Mouse (Mus musculus) mature B cell (primary cell): ENCODE data around the gene Sez6l.

Experiments
- in situ Hi-C: fragments of 300-500 bp; cut with MboI; formaldehyde crosslinking; loops from 2 replicates; pipeline ENCODE4 v1.14.3; 2019

Sez6l gene

DNA sequence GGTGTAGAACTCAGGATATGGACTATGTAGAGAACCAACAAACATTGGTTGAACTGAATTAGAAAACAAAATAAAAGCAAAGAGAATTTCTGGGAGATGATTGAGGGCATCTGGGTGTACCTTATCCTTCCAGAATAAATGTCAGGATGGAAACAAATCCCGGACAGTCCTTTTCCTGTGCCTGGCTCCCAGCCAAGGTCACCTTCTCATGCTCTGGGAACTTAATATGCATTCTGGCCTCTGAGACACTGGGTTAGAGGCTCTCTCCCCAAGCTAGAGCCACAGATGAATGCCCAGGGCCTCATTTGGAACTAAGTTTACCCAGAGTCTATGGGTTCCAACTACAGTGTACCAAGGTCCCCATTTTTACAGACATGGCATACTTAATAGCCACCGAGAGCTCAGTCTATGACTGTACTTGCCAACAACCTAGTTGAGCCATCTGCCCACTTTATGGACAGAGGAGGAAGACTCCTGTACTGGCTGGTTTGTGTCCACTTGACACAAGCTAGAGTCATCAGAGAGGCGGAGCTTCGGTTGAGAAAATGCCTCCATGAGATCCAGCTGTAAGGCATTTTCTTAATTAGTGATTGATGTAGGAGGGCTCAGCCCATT is 7.3 kb upstream of the Sez6l start:
- in situ Hi-C loops, result no loop called here

DNA sequence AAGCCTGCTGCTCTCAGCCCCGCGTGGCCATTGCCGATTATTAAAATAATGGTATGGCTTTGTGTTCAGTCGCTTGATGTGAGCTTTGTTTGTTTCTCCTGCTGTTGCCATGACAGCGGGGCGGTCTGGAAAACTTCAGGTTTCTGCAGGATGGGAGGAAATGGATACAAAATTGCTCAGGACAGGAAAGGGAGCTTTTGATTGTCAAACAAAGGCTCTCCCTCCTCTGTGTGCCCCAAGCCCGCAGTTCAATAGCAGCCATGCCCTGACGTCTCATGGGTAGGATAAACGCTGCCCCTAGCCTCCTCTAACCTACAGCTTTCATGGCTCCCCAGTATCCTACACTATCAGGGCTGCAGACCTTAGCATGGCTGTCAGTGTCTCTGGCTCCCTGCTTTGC is 6.3 kb upstream of the Sez6l start:
- in situ Hi-C loops, result no loop called here

DNA sequence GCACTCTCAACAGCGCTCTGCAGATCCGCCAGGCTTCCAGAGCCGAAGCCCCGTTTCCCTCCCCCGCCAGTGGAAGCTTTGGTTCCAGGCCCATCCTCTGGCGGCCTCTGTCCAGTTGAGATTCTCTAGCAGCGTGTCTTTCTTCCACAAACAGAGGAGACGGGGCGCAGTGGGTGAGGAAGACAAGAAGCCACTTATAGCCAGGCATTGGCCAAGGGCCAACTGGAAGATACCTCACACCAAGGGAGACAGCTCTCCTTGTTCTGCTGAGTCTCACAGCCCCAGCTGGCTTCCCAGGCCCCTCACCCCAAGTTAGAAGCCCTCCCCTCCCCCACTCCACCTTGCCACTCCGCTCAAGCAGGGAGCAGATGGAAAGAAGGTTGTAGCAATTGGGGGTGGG is 765 bp upstream of the Sez6l start:
- in situ Hi-C loops, result no loop called here

DNA sequence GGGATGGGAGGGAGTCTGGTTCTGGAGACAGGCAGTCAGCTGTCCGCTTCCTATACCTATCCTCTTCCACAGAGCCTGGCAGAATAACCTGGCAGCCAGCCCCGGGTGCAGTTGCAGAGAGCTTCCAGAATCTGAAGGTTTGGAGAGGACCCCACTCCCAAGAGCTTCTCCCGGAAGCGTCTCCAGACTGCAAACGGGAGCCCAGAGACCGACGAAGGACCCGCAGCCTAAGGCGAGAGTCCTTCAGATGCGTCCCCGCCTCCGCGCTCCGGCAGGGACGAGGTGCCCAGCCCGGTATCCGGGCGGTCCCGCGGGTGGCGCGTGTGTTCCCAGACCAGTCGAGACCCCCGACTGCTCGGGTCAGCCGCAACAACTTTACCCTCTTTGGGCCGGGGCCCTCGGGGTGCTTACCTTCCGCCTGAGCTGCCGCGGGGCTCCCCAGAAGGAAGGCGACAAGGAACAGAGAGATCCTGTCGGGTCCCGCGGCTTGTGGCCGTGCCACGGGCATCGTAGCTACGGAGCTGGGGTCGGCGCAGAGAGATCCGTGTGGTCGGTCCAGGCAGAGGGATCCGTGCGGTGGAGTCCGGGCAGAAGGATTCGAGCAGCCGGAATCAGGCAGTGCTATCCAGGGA is 508 bp downstream of the Sez6l start:
- in situ Hi-C loops, result no loop called here

GRCm38 (mm10) chr5:112575151-112575915 is 1.7 kb downstream of the Sez6l start:
- in situ Hi-C loops, result no loop called here

- in situ Hi-C loops, result no loop called here
These were observed 3.1 kb downstream of the Sez6l start for GRCm38 (mm10) chr5:112573916-112574315.

DNA sequence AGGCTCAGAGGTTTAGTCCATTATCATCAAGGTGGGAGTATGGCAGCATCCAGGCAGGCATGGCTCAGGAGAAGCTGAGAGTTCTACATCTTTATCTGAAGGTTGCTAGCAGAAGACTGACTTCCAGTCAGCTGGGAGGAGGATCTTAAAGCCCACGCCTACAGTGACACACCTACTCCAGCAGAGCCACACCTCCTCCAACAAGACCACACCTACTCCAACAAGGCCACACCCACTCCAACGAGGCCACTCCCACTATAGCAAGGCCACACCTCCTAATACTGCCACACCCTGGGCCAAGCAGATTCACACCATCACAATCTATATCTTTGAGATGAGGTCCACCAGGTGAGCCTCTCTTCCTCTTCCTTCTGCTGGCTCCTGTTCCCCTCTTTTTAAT is 4.8 kb downstream of the Sez6l start:
- in situ Hi-C loops, result no loop called here

- in situ Hi-C loops, result no loop called here
These were observed 11.5 kb downstream of the Sez6l start for GRCm38 (mm10) chr5:112565489-112565888.

DNA sequence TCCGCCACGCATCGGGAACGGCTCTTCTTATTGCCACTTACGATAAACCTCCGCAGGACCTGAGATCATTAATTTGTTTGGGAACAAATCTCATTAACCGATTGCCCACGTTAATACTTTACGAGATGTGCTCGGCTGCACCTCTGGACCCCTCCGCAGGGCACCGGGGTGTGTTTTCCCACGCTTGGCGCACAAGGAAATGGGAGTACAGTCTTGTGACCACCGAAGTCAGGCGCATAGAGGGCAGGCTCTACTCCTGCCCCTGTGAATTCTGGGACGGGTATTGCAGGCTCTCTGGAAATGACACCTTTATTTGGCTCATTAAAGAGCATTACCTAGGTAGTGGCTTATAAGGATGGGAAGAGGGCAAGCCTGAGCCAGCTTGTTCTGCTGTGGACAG is 11.9 kb downstream of the Sez6l start:
- in situ Hi-C loops, result no loop called here

DNA sequence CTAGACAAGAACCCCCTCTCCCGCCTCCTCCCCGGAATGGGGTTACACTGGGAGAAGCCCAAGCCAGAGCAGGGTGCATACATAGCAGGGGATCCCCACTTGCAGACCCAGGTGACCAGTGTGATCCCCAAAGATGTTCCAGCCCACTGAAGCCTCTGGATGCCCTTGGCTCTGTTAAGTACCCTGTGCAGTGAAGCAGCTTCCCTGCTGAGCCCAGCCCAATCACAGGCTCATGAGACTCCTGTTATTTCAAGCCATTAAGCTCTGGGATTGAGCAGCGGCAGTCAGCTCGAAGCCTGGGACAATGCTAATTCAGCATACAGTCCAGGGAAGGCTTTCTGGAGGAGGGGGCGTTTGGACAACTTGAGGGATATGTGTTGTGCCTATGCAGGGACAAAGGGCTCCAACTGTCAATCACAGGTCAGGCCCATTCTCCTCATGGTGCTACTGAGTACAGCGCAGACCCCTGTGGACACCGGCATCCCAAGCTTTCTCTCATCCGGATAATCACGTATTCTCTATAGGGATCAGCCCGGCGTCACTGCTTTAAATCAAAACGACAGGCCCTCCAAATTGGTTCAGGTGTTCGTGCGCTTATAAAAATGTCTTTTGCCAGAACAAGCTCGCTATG is 16.0 kb downstream of the Sez6l start:
- in situ Hi-C loops, result no loop called here

DNA sequence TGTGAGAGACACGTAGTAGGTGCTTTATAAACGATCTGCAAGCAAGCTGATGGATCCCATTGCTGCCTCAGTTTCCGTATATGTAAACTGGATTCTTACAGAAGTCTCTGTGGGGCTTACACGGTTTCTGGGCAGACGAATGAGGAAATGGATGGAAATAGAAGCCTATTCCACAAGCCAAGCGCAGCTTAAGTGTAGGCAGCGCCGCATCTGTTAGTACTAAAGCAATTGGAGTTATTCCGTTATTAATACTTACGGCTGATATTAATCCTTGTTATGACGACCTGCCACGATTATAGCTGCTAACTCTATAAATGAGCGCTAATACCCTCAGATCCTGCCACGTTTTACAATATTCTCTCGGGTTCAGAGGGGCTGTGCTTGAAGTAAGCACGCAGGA is 16.8 kb downstream of the Sez6l start:
- in situ Hi-C loops, result no loop called here

DNA sequence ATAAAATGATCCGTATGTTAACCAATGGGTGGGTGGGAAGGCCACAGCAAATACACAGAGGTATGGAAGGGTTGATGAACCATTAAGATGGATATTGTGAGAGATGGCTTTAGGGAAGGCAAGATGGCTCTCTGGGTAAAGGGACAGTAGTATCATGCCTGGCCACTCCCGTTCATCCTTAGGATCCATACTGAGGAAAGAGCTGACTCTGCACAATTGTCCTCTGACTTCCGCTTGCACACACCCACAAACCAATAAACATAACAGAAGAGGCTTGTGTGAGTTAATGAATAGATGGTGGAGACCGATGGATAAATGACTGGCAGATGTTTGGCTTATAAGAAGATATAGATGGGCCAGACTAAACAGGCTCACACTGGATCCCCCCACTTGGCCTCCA is 19.6 kb downstream of the Sez6l start:
- in situ Hi-C loops, result no loop called here

DNA sequence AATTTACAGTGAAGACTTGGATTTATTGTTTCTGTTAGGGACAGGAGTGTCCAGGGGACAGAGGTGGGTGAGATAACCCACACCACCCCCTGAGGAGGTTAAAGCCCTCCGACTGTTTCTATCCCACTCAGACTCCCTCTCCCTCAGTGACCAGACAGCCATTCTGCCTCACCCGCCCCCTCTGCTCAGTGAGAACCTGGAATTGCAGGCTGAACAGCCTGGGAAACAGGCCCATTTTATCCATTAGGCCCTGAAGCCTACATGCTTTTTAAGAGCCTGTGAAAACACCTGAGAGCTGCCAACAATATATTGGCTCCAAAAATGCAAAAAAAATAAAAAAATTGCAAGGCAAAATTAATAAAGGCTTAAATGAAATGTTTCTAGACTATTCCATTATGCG is 20.3 kb downstream of the Sez6l start:
- in situ Hi-C loops, result no loop called here

GRCm38 (mm10) chr5:112554508-112554907 is 22.5 kb downstream of the Sez6l start:
- in situ Hi-C loops, result no loop called here

GRCm38 (mm10) chr5:112552786-112553185 is 24.2 kb downstream of the Sez6l start:
- in situ Hi-C loops, result no loop called here

DNA sequence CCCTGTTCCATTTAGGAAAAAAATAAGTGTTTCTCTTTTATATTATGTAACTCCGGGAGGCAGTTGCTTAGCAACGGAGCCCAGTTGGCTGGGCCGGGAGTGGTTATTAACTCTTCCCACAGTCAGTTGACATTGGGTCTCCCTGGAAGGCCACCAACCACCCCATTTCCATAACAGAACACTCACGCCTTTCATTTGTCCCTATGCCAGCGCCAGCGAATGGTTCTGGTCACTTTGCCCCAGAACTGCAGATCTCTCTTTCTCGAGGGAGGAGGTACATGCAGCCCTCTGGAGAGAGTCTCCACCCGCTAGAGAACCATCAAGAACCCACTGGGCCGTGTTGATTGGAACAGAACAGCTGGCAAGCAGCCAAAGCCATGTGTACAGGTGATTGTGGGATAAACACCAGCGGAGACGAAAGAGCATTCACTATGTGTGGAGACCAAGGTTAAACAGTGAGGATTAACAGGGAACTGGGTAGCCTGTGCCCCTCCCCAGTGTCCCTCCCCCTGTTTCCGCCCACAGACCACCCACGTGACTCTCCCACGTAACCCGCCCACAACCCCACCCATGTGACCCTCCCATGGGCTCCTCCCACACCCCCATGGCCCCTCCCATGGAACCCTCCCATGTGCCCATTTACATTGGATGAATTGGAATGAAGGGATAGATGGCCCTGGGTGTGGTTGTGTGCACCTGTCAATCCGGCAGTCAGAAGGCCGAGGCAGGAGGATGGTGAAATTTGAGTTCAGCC is 24.8 kb downstream of the Sez6l start:
- in situ Hi-C loops, result no loop called here

DNA sequence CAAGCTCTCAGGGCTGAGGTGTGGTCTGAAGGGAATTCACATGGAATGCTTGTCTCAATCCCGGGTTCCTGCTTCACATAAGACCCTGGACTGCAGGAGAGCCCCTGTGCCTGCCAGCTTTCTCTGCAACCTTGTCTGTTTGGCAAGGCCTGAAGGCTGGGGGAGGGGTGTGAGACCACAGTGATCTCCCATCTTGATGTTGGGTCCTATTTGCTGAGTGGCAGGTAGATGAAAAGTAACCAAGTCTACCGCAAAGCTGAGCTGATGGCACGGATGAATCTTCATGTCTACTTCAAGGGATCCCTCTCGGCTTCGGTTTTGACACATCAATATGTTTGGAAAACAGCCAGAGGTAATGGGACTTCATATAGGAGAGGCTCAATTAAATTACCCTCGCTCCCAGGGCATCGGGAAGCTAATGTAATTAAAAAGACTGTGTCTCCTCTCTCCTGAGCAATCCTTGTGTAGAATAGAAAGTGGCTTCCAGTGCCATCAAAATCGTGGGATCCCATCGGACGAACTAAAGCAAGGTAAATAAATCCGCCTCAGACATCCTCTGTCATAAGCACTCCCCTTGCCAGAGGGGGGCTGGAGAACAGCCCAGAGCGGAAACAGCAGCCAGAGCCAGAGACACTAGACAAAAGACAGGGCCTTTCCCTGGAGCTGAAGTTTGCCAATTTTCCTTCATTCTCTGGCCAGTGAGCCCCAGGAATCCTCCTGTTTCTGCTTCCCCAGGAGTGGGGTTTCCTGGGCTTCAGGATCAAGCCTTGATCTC is 28.0 kb downstream of the Sez6l start:
- in situ Hi-C loops, result no loop called here

DNA sequence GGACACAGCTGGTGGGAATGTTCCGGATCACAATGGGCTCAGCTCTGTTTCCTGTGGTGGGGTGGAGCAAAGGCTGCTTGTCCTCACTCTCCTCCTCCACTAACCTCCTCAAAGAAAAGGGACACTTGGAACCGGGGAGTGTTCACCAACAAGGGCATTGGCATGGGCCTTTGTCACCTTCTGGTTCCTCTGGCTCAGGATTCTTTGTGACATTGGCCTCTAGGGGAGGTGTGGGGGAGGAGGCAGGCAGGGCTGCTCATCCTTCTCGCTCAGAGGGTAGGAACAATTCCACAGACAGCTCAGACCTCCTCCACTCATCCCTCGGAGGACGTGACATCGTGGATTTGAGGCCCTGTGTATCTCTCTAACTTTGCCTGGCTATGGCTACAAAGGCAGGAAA is 30.2 kb downstream of the Sez6l start:
- in situ Hi-C loops, result no loop called here

GRCm38 (mm10) chr5:112538295-112538694 is 38.7 kb downstream of the Sez6l start:
- in situ Hi-C loops, result no loop called here

GRCm38 (mm10) chr5:112535868-112536267 is 41.1 kb downstream of the Sez6l start:
- in situ Hi-C loops, result no loop called here

DNA sequence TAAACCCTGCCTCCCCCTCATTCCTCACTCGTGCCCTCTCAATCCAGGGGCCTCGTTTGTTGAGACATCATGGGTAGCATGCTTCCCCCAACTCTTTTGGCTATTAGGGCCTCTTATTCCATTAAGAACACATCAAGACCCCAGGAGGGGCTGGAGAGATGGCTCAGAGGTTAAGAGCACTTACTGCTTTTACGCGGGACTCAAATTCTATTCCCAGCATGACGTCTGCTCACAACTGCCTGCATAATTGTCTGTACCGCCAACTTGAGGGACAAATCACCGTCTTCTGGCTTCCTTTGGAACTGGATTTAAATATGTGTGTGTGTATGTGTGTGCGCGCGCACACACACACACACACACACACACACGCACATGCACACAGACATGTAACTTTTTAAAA is 42.8 kb downstream of the Sez6l start:
- in situ Hi-C loops, result no loop called here
